Mouse (Mus musculus) gastrocnemius, postnatal 36 days (tissue): ENCODE data around the gene Mgll. TPM values are rescaled to one million over a fixed set of nuclear protein-coding genes. Genes with fewer than 3 reads are reported as not detected.

ENCODE experiments used
- DNase-seq, 2 experiments: peaks; one replicate each; pipeline ENCODE4 v3.0.0; 2022
- intact Hi-C: fragments of 180-260 bp; cut with DNase I; formaldehyde crosslinking; loops from one replicate; pipeline ENCODE4 v1.15.1; 2025
- long read RNA-seq, 2 experiments: library from polyadenylated mRNA; stranded (forward); transcript quantifications; one replicate each; pipeline ENCODE4 v2.0.0; 2021
- total RNA-seq, 2 experiments: library from RNA; stranded (reverse); gene quantifications; 2 replicates each; pipeline ENCODE4 v1.2.3; 2021

The Mgll gene
- total RNA-seq = 10 to 100 TPM; 36.6 to 37.6 TPM
- long read RNA-seq, experiment 1, transcript Mgll-204 (8 exons, 3,676 nt) = major isoform, 7 of 29 reads
- long read RNA-seq, experiment 1, partial matches to known transcripts = 19 of 29 reads
- long read RNA-seq, experiment 1, other reads (novel, unspliced or antisense) = 0 of 29 reads
- long read RNA-seq, experiment 2, transcript Mgll-204 (8 exons, 3,676 nt) = major isoform, 6 of 32 reads
- long read RNA-seq, experiment 2, partial matches to known transcripts = 4 of 32 reads
- long read RNA-seq, experiment 2, other reads (novel, unspliced or antisense) = 20 of 32 reads

GRCm38 (mm10) chr6:88724313-88725195 is at the start of gene Mgll:
Gene Mgll (plus strand): TSS chr6:88724412.
- DNase-seq = peak; percentile 58 to 65
- intact Hi-C loops = loop anchor here (5.0 kb wide), 2 partner anchors 97 to 103 kb away; no protein-coding TSS in a partner anchor

DNA sequence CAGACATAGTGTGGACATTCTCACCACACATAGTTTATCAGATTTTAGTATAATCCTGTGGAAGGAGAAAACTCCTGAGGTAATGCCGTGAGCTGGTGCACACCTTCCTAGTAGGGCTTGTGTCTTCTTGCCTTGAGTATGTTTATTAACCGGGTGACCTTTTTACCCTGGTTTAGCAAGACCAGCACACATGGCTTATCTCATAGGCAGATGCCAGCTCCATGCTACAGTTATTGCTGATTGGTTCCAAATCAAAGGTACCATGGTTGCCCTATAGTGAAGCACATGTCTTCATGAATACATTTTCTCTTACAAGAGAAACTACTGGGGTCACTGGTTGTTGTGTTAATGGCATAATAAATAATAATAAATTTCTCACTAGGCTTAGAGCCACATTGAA is 48.4 kb upstream of the Mgll start:
- intact Hi-C loops = no loop called here
- DNase-seq = no peak

DNA sequence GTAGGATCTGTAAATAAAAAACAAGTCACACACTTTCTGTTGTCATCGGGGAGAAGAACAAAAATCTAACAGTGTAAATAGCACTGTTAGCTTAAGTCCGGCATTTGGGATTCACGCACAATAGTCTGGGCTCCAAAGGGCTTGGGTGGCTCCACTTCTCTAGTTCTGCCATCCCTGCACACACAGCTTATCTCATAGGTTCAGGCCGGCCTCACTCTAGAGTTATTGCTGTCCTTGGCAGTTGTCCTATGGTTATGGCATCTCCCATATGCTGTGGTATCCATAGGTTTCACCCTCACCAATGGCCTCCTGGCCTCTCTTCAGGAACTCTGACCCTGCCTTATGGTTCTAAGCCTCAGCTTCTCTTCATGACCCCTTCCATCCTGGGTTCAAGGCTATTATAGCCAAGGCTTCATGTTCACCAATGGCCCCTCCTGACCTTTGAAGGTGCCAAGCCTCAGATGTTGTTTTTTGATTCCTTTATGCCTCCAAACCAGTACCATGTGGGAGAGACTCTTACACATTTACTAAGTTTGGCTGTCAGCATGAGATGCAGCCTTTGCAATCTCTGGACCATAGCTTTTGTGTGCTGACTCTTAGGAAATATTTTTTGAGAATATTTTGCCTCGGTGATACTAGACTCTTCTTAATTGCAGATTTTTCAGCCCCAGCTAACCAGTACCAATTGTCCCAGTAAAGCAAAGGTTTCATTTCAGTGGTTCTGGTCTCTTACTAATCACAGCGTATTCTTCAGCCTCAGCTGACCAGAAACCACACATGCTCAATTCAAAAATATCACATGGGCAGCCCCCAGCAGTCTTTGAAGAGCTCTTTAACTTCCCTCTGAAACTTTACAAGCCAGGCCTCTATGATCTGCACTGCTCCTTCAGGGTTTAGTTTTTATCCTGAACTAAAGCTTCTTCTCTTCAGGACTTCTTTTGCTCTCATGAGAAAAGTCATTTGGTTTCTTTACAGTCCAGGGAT is 47.2 kb upstream of the Mgll start:
- intact Hi-C loops = no loop called here
- DNase-seq = no peak

GRCm38 (mm10) chr6:88677738-88678137 is 46.5 kb upstream of the Mgll start:
- intact Hi-C loops = no loop called here
- DNase-seq = no peak

GRCm38 (mm10) chr6:88681026-88681425 is 43.2 kb upstream of the Mgll start:
- intact Hi-C loops = no loop called here
- DNase-seq = no peak

DNA sequence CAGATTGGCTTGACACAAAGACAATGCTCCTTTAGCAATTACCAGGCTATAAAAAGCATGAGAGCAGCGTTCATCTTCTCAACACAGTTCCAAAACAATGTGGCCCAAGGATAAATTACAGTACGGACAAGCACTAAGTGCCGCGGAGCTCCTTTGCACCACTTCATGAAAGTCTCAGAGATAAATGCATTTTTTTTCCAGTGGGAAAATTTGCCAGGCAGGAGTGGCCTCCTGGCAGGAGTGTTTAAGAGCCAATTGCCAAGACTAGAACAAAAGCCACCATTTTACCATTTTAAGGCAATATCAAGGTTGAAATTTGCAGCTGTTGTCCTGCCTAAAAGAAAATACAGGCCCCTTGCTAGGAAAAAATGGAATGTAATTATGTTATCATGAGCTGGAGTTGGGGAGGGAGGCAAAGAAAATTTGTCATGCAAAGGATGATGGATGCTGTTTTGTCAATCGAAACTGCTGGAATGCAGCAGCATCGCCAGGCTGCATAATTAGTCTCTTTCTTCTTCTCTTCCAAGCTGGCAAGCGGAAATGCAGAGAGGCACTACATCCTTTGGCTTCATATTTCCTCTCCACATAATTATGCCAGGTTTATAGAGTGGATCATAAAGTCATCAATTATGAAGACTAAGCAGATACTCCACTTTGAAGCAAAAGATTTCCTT is 40.7 kb upstream of the Mgll start:
- no peak for DNase-seq
- intact Hi-C loops = no loop called here

GRCm38 (mm10) chr6:88688171-88688570 is 36.0 kb upstream of the Mgll start:
- intact Hi-C loops = no loop called here

GRCm38 (mm10) chr6:88688712-88689111 is 35.5 kb upstream of the Mgll start:
- intact Hi-C loops = no loop called here

More at GRCm38 (mm10) chr6:88688171-88688570, 36.0 kb upstream of the Mgll start:
- DNase-seq = no peak

GRCm38 (mm10) chr6:88690211-88690610 is 34.0 kb upstream of the Mgll start:
- intact Hi-C loops = no loop called here
- DNase-seq = no peak

More at GRCm38 (mm10) chr6:88688712-88689111, 35.5 kb upstream of the Mgll start:
- no peak for DNase-seq

GRCm38 (mm10) chr6:88691361-88691760 is 32.9 kb upstream of the Mgll start:
- no peak for DNase-seq
- intact Hi-C loops = no loop called here

GRCm38 (mm10) chr6:88702887-88703286 is 21.3 kb upstream of the Mgll start:
- intact Hi-C loops = no loop called here

GRCm38 (mm10) chr6:88703731-88704130 is 20.5 kb upstream of the Mgll start:
- intact Hi-C loops = no loop called here

More at GRCm38 (mm10) chr6:88702887-88703286, 21.3 kb upstream of the Mgll start:
- DNase-seq = no peak

GRCm38 (mm10) chr6:88708401-88709278 is 15.6 kb upstream of the Mgll start:
- DNase-seq = no peak
- intact Hi-C loops = no loop called here

More at GRCm38 (mm10) chr6:88703731-88704130, 20.5 kb upstream of the Mgll start:
- no peak for DNase-seq

- intact Hi-C loops = no loop called here
- no peak for DNase-seq
Observed at GRCm38 (mm10) chr6:88709279-88709575, 15.0 kb upstream of the Mgll start.

- DNase-seq = no peak
- intact Hi-C loops = loop anchor here (5.0 kb wide), 1 partner anchor 64 kb away; no protein-coding TSS in a partner anchor
Observed at GRCm38 (mm10) chr6:88711313-88711712, 12.9 kb upstream of the Mgll start.

DNA sequence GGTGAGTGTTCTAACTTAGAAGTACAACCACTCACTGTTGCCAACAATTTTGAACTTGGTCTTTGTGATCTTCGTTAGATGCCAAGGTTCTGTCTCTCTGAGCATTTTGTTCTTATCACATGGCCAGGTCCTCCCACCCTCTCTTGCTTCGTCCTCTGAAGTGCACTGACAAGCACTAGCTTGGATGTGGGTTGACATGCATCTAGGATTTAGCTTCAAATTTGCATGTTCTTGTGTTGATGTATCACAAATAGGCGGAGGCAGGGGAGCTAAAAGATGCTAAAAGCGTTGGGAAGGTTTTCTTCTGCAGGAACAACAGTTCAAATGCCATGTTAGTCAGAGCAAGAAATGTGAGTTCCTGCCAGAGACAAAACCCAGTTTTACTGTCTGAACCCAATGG is 12.1 kb upstream of the Mgll start:
- no peak for DNase-seq
- intact Hi-C loops = loop anchor here (5.0 kb wide), 1 partner anchor 65 kb away; no protein-coding TSS in a partner anchor

- no peak for DNase-seq
- intact Hi-C loops = loop anchor here (5.0 kb wide), 1 partner anchor 66 kb away; no protein-coding TSS in a partner anchor
Observed at GRCm38 (mm10) chr6:88713320-88713719, 10.9 kb upstream of the Mgll start.

DNA sequence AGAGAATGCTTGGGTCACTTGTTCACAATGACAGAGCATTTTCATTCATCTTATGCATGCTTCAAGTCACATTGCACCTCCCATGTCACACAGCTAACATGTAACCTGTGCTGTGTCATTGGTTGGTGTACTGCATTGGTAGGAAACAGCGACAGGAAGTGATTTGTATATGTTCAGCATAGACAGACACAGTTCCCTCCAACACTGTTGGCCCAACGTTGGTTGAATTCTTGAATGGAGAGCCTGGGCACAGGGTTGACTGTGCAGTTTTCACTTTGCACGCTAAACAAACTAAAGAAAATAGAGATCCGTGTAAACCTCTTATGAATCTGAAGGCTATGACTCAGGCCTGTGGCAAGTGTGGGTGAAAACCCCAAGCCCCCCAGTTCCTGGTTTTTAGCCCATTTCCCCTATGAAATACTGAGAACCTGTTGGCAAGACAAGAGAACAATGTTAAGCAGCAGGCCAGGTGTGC is 10.0 kb upstream of the Mgll start:
- DNase-seq = no peak
- intact Hi-C loops = loop anchor here (5.0 kb wide), 1 partner anchor 67 kb away; no protein-coding TSS in a partner anchor
